Mouse (Mus musculus) E14TG2a.4 (cell line): ENCODE results near the gene Tmem121.

Experiments used
- CTCF ChIP-seq: conservative IDR thresholded peaks from 2 replicates; pipeline ENCODE4 v1.5.1; 2014; ENCODE audit warnings: low read length
- NANOG ChIP-seq: IDR thresholded peaks from 2 replicates; pipeline ENCODE4 v1.6.1; 2014; ENCODE audit warnings: borderline replicate concordance, low read length, mixed read lengths

DNA sequence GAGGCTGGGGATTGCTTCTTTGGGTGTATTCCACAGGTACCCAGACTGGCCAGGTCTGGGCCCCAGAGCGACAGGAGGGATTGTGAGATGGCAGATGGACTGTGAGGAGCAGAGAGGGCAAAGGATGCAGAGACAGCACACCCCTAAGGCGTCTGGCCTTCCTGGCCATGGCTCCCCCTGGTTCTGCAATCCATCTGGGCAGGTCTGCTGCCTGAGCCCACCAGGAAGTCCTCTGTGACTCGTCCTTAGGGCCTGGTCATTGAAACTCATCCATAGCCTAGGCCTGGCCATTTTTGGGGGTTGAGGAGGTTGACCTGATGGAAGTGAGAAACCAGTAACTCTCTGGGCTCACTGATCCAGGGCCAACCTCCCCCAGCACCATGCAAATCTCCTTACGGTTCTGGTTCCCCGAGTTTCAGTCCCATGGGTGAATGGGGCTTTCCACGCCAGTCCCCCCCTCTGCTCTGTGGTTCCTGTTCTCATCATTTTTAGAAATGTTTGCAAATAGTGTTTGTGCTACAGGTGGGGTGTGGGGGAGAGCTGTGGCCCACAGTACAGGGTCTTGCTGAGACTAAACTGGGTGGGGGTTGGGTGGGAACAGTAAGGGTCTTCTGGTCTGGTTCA lies 42.4 kb downstream of the Tmem121 start:
- TF ChIP-seq CTCF (no peak), NANOG (no peak)
